In the genomic region with DNA sequence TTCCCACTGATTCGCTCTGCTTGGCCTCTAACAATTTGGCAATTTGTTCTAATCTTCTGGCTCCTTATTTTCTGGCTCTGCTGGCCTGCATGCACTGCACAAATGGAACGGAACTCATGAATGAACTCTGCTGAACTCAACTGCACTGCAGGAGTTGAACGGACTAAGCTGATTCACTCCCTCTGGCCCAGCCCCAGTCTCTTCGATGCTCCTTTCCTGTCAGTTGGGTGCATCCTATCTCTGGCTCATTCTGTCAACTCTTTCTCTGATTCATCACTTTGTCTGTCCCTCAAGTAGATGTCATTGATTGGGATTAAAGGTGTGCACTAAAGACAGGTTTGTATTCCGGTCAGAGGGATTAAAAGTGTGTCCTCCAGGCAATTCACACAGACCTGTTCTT, we compare ENCODE assay signal across 37 mouse cellular contexts. TPM values are rescaled to one million over a fixed set of nuclear protein-coding genes. Genes with fewer than 3 reads are reported as not detected.
"Had no signal": no experiment of that assay in that cellular context is flagged by ENCODE, and none has a peak within 500 bp of the region (broad histone marks: within the 10 kb centered on the region; RNA-seq: fewer than 3 reads in every experiment).

No protein-coding gene starts in this region.

- H3K27ac ChIP-seq: heart, embryonic 13.5 days; heart, embryonic 15.5 days; hindbrain, embryonic 10.5 days; hindbrain, embryonic 12.5 days; hindbrain, embryonic 13.5 days; hindbrain, embryonic 14.5 days; hindbrain, embryonic 15.5 days; hindbrain, postnatal 0 days; intestine, embryonic 15.5 days; kidney, embryonic 15.5 days; kidney, postnatal 0 days; layer of hippocampus, adult 2 months; left cerebral cortex, adult 2 months had no signal

- H3K27me3 ChIP-seq: hindbrain, embryonic 12.5 days; hindbrain, embryonic 15.5 days; intestine, embryonic 15.5 days had no signal

- ATAC-seq: hindbrain, embryonic 16.5 days; hindbrain, postnatal 0 days; inflammation-experienced regulatory T-cells, adult 6 months; intestine, embryonic 15.5 days; intestine, embryonic 16.5 days; intestine, postnatal 0 days had no signal

- H3K9ac ChIP-seq: heart, embryonic 12.5 days; heart, embryonic 13.5 days; heart, embryonic 15.5 days; hindbrain, embryonic 12.5 days; hindbrain, embryonic 13.5 days; hindbrain, embryonic 14.5 days; hindbrain, embryonic 15.5 days; intestine, embryonic 15.5 days; kidney, embryonic 15.5 days had no signal

- H3K4me2 ChIP-seq: heart, embryonic 12.5 days; heart, embryonic 13.5 days; heart, embryonic 15.5 days; hindbrain, embryonic 12.5 days; hindbrain, embryonic 13.5 days; hindbrain, embryonic 14.5 days; hindbrain, embryonic 15.5 days; intestine, embryonic 15.5 days; kidney, embryonic 15.5 days had no signal

- H3K36me3 ChIP-seq: heart, embryonic 12.5 days; heart, embryonic 13.5 days; heart, embryonic 15.5 days; hindbrain, embryonic 10.5 days; hindbrain, embryonic 12.5 days; hindbrain, embryonic 13.5 days; hindbrain, embryonic 15.5 days; intestine, embryonic 15.5 days; kidney, embryonic 15.5 days had no signal

- H3K4me3 ChIP-seq: heart, embryonic 12.5 days; heart, embryonic 13.5 days; heart, embryonic 15.5 days; hindbrain, embryonic 10.5 days; hindbrain, embryonic 12.5 days; hindbrain, embryonic 13.5 days; hindbrain, embryonic 15.5 days; intestine, embryonic 15.5 days; kidney, embryonic 15.5 days; layer of hippocampus, adult 2 months; left cerebral cortex, adult 2 months had no signal

- DNase-seq: heart, postnatal 10 days; heart, postnatal 14 days; heart, postnatal 4 days; kidney, adult 11 months; kidney, adult 18-20 months; kidney, adult 2 months; kidney, adult 8-10 months; kidney, adult 9 months; kidney, postnatal 10 days; kidney, postnatal 14 days; kidney, postnatal 25 days; kidney, postnatal 36 days; kidney, postnatal 4 days; layer of hippocampus, adult 9-11 months; layer of hippocampus, postnatal 36 days had no signal

- H3K9me3 ChIP-seq: heart, embryonic 12.5 days; heart, embryonic 15.5 days; hindbrain, embryonic 13.5 days; hindbrain, embryonic 15.5 days; intestine, embryonic 15.5 days had no signal

RNA-seq across cellular contexts. Expression of a gene that starts 1.5 kb away (rescaled TPM):
- total RNA-seq: hematopoietic stem cell, adult 5-6 weeks had no signal
- polyA plus RNA-seq: hindbrain, embryonic 10.5 days; inflammation-experienced regulatory T-cells, adult 6 months; large intestine, adult 2 months had no signal

RNA-seq across cellular contexts. Expression of a gene that starts 40.1 kb away (rescaled TPM):
- total RNA-seq: hematopoietic stem cell, adult 5-6 weeks; hindbrain, postnatal 0 days had no signal
- polyA plus RNA-seq: heart, embryonic 13.5 days; heart, embryonic 14.5 days; heart, embryonic 15.5 days; hindbrain, embryonic 10.5 days; hindbrain, embryonic 16.5 days; intestine, embryonic 14.5 days had no signal
